Mouse (Mus musculus): ENCODE data around the gene Hsd17b13. TPM values are rescaled to one million over a fixed set of nuclear protein-coding genes. Genes with fewer than 3 reads are reported as not detected.

Hsd17b13 gene
- polyA plus RNA-seq, 1 experiment, result 0.12 TPM

DNA sequence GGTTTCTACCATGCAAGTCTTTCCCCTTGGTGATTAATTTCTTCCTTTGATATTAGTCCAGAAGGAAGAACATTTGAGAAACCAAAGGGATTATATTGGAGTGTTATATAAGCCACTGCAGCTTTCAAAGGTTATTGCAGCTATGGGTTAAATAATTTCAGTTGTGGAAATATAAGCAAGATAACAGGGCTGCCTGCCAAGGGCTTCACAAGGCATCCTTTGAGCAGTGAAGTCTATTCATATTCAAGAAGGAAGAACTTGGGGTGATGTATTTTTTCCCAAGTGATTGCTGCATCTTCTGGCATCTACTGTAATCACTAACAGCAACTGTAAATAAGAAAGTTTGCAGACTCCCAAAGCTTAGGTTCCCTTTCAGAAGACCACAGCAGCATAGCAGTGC lies 34.2 kb upstream of the Hsd17b13 start:
- Histone ChIP-seq H3K36me3 (ENCODE audit: control insufficient read depth, insufficient read depth, low read length) (no peaks in the 10 kb centered on the region), H3K4me3 (ENCODE audit: control insufficient read depth, low read depth, low read length) (no peak overlapping the region), H3K27ac (ENCODE audit: control insufficient read depth, insufficient read depth, low read depth, low read length) (no peak overlapping the region), H3K27me3 (ENCODE audit: control insufficient read depth, insufficient read depth, low read length) (no peaks in the 10 kb centered on the region), H3K4me1 (ENCODE audit: control insufficient read depth, insufficient read depth, low read length) (no peaks in the 10 kb centered on the region)
- TF ChIP-seq CTCF (IDR thresholded peaks at IDR 0.05; ENCODE audit: control insufficient read depth, insufficient read depth, insufficient replicate concordance, low read depth, low read length) (no peak), POLR2A (IDR thresholded peaks at IDR 0.05; ENCODE audit: control insufficient read depth, low read depth, low read length) (no peak)

GRCm38 (mm10) chr5:104010261-104010660 lies 33.1 kb upstream of the Hsd17b13 start:
- H3K27ac ChIP-seq (ENCODE audit: control insufficient read depth, insufficient read depth, low read depth, low read length), result no peak overlapping the region
- TF ChIP-seq POLR2A (IDR thresholded peaks at IDR 0.05; ENCODE audit: control insufficient read depth, low read depth, low read length) (no peak), CTCF (IDR thresholded peaks at IDR 0.05; ENCODE audit: control insufficient read depth, insufficient read depth, insufficient replicate concordance, low read depth, low read length) (no peak)
- H3K4me1 ChIP-seq (ENCODE audit: control insufficient read depth, insufficient read depth, low read length), result no peaks in the 10 kb centered on the region
- no peaks in the 10 kb centered on the region for H3K36me3 ChIP-seq (ENCODE audit: control insufficient read depth, insufficient read depth, low read length)
- H3K27me3 ChIP-seq (ENCODE audit: control insufficient read depth, insufficient read depth, low read length), result no peaks in the 10 kb centered on the region
- no peak overlapping the region for H3K4me3 ChIP-seq (ENCODE audit: control insufficient read depth, low read depth, low read length)

DNA sequence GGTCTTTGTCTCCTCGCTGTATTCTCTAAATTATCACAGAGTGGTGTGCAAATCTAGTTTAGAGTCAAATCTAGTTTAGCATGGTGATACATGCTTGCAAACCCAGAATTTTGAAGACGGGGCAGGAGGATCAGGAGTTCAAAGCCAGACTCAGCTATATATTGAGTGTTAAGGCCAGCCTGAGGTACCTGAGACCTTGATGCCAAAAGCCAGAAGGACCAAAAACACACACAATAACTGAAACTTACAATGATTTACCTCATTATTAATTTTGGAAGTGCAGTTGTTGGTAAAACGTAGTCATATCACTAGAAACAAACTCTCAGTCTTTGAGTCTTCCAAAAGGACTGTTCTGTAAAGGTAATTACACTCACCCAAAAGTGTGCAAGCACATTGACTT lies 32.2 kb upstream of the Hsd17b13 start:
- Histone ChIP-seq H3K27ac (ENCODE audit: control insufficient read depth, insufficient read depth, low read depth, low read length) (no peak overlapping the region), H3K4me1 (ENCODE audit: control insufficient read depth, insufficient read depth, low read length) (no peaks in the 10 kb centered on the region), H3K27me3 (ENCODE audit: control insufficient read depth, insufficient read depth, low read length) (no peaks in the 10 kb centered on the region), H3K4me3 (ENCODE audit: control insufficient read depth, low read depth, low read length) (no peak overlapping the region), H3K36me3 (ENCODE audit: control insufficient read depth, insufficient read depth, low read length) (no peaks in the 10 kb centered on the region)
- no peak for TF ChIP-seq POLR2A (IDR thresholded peaks at IDR 0.05; ENCODE audit: control insufficient read depth, low read depth, low read length)
- TF ChIP-seq CTCF (IDR thresholded peaks at IDR 0.05; ENCODE audit: control insufficient read depth, insufficient read depth, insufficient replicate concordance, low read depth, low read length), result no peak

GRCm38 (mm10) chr5:104007801-104008200 lies 30.6 kb upstream of the Hsd17b13 start:
- H3K4me1 ChIP-seq (ENCODE audit: control insufficient read depth, insufficient read depth, low read length), result peaks cover 4% of the 10 kb centered on the region
- H3K27me3 ChIP-seq (ENCODE audit: control insufficient read depth, insufficient read depth, low read length), result no peaks in the 10 kb centered on the region
- H3K4me3 ChIP-seq (ENCODE audit: control insufficient read depth, low read depth, low read length), result no peak overlapping the region
- H3K36me3 ChIP-seq (ENCODE audit: control insufficient read depth, insufficient read depth, low read length), result no peaks in the 10 kb centered on the region
- TF ChIP-seq POLR2A (IDR thresholded peaks at IDR 0.05; ENCODE audit: control insufficient read depth, low read depth, low read length) (no peak), CTCF (IDR thresholded peaks at IDR 0.05; ENCODE audit: control insufficient read depth, insufficient read depth, insufficient replicate concordance, low read depth, low read length) (no peak)
- no peak overlapping the region for H3K27ac ChIP-seq (ENCODE audit: control insufficient read depth, insufficient read depth, low read depth, low read length)

DNA sequence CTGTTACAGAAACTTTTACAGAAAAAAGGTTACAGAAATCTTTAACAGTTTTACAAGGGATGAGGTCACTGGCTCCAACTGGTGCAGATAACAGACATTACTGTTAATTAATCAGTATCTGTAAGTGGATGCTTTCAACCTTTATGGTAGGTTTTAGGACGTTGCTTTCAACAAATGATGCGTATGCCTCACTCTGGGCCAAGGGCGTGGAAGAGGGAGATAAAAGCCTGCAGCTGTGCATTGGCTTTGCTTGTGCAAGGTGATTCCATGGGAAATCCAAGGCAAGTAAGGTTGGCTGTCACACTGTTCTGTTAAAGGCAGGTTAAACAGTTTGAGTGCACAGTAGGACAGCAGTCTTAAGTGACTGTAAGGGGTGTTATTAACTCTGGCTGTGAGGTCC lies 29.6 kb upstream of the Hsd17b13 start:
- H3K27ac ChIP-seq (ENCODE audit: control insufficient read depth, insufficient read depth, low read depth, low read length), result no peak overlapping the region
- no peak overlapping the region for H3K4me3 ChIP-seq (ENCODE audit: control insufficient read depth, low read depth, low read length)
- no peaks in the 10 kb centered on the region for H3K36me3 ChIP-seq (ENCODE audit: control insufficient read depth, insufficient read depth, low read length)
- H3K27me3 ChIP-seq (ENCODE audit: control insufficient read depth, insufficient read depth, low read length), result no peaks in the 10 kb centered on the region
- H3K4me1 ChIP-seq (ENCODE audit: control insufficient read depth, insufficient read depth, low read length), result peaks cover 4% of the 10 kb centered on the region
- no peak for TF ChIP-seq CTCF (IDR thresholded peaks at IDR 0.05; ENCODE audit: control insufficient read depth, insufficient read depth, insufficient replicate concordance, low read depth, low read length)
- no peak for TF ChIP-seq POLR2A (IDR thresholded peaks at IDR 0.05; ENCODE audit: control insufficient read depth, low read depth, low read length)

GRCm38 (mm10) chr5:104003955-104004354 lies 26.7 kb upstream of the Hsd17b13 start:
- Histone ChIP-seq H3K27ac (ENCODE audit: control insufficient read depth, insufficient read depth, low read depth, low read length) (no peak overlapping the region), H3K27me3 (ENCODE audit: control insufficient read depth, insufficient read depth, low read length) (no peaks in the 10 kb centered on the region), H3K4me3 (ENCODE audit: control insufficient read depth, low read depth, low read length) (no peak overlapping the region), H3K4me1 (ENCODE audit: control insufficient read depth, insufficient read depth, low read length) (peaks cover 4% of the 10 kb centered on the region), H3K36me3 (ENCODE audit: control insufficient read depth, insufficient read depth, low read length) (no peaks in the 10 kb centered on the region)
- TF ChIP-seq POLR2A (IDR thresholded peaks at IDR 0.05; ENCODE audit: control insufficient read depth, low read depth, low read length) (no peak), CTCF (IDR thresholded peaks at IDR 0.05; ENCODE audit: control insufficient read depth, insufficient read depth, insufficient replicate concordance, low read depth, low read length) (no peak)

GRCm38 (mm10) chr5:104003256-104003931 lies 26.2 kb upstream of the Hsd17b13 start:
- H3K36me3 ChIP-seq (ENCODE audit: control insufficient read depth, insufficient read depth, low read length), result no peaks in the 10 kb centered on the region
- peak overlapping the region; percentile 22 for H3K4me3 ChIP-seq (ENCODE audit: control insufficient read depth, low read depth, low read length)
- H3K4me1 ChIP-seq (ENCODE audit: control insufficient read depth, insufficient read depth, low read length), result peaks cover 4% of the 10 kb centered on the region
- no peak for TF ChIP-seq POLR2A (IDR thresholded peaks at IDR 0.05; ENCODE audit: control insufficient read depth, low read depth, low read length)
- TF ChIP-seq CTCF (IDR thresholded peaks at IDR 0.05; ENCODE audit: control insufficient read depth, insufficient read depth, insufficient replicate concordance, low read depth, low read length), result no peak
- no peaks in the 10 kb centered on the region for H3K27me3 ChIP-seq (ENCODE audit: control insufficient read depth, insufficient read depth, low read length)
- H3K27ac ChIP-seq (ENCODE audit: control insufficient read depth, insufficient read depth, low read depth, low read length), result no peak overlapping the region

Measured in testis, adult 2 months (tissue).